Mouse (Mus musculus): ENCODE results near the gene Fam241b. TPM values are rescaled to one million over a fixed set of nuclear protein-coding genes. Genes with fewer than 3 reads are reported as not detected.
"Not testable (repeated sequence)": the region's sequence is repeated elsewhere in the genome, so short reads cannot be mapped to it uniquely, and the experiment has no call there.

Gene Fam241b
- total RNA-seq, 1 experiment from 2014 or later: not detected

GRCm38 (mm10) chr10:62086826-62087225, 56.9 kb downstream of the Fam241b start:
- ATAC-seq (ENCODE audit: extremely low read depth, insufficient number of reproducible peaks, low FRiP score, poor library complexity, severe bottlenecking): no peak

DNA sequence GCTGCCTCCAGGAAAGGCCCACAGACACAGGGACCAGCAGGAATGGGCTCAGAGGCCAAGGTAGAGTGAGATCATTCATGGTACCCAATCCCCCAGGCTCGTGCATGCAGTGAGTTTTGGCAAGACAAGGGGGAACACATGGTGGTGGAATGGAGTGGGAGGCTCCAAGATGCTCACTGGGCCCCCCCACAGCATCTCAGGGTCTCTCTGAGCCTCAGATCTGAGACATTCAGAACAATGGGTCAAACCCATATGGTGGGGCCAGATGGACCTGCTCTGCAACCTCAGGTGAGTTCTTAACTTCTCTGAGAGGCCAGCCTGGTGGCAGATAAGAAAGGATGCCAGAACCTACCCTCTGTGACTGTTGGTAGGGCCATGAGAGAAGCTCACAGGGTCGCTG, 57.7 kb downstream of the Fam241b start:
- no peak for ATAC-seq (ENCODE audit: extremely low read depth, insufficient number of reproducible peaks, low FRiP score, poor library complexity, severe bottlenecking)

DNA sequence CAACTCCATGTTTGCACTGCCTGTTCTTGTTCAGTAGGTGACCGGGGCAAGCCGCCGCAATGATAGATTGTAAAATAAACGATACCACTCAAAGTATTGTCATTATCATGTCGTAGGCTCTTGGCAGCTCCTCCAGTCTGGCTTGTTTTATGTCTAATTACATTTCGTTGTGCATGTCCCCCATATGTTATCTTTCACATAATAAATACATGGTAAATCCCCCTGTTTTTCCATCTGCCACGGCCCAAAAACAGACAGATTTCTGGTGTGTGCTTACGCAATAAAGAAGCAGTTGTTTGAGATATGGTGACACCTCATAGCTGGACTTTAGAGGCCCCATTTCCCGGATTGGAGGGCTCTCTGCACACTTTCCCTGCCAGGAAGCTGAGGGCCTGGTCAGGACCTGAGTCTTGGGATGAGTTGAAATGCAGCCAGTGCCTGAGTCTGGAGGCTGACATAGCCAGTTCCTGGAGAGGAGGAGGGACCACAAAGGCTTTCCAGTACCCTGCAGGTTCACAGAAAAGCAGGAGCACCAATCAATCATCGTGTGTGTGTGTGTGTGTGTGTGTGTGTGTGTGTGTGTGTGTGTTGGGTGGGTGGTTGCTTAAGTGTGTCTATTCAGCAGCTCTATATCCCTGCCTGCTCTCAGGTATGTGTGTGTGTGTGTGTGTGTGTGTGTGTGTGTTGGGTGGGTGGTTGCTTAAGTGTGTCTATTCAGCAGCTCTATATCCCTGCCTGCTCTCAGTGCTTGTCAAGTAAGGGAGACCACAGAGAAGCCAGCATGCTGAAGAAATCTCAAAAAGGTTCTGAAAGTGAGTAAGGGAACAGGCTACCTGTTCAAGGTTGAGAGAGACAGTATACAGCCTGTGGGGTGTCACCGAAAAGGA, 67.2 kb downstream of the Fam241b start:
- no peak for ATAC-seq (ENCODE audit: extremely low read depth, insufficient number of reproducible peaks, low FRiP score, poor library complexity, severe bottlenecking)

- ATAC-seq (ENCODE audit: extremely low read depth, insufficient number of reproducible peaks, low FRiP score, poor library complexity, severe bottlenecking): not testable (repeated sequence)
Observed at GRCm38 (mm10) chr10:62071346-62071745, 72.4 kb downstream of the Fam241b start.

DNA sequence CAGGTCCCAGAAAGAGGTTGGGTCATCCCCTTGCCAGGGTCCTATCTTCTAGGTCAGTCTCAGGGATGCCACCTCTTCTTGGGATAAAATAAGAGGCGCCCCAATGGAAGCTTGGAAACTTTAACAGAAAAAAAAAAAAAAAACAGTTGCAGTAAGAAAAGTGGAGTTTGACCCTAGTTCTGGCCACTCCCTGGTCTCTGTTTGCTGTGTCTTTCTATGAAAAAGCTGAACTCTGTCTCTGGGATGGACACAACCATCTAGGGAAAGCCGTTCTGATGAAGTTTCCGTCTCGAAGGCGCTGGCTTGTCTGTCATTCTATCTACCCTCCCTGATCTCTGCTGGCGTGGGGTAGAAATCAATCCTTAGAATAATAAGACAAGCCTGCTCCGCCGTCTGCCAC, 73.1 kb downstream of the Fam241b start:
- no peak for ATAC-seq (ENCODE audit: extremely low read depth, insufficient number of reproducible peaks, low FRiP score, poor library complexity, severe bottlenecking)

DNA sequence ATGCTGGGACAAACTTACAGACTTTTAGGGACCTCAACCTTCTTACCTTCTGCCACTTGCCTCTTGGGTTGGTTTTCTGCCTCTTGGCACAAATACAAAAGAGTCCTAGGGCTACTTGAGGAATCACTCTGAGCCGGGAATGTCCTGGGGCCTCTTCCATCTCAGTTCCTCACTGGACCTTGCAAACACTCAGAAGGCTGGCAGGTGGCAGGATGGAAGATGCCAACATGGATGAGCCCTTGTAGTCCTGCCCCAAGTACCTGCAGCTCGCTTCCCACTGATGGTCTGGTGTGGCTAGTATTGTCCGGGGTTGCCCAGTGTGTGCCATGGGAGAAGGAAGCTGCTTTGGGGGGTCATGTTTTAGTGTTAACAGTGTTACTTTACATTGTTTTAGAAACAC, 73.8 kb downstream of the Fam241b start:
- no peak for ATAC-seq (ENCODE audit: extremely low read depth, insufficient number of reproducible peaks, low FRiP score, poor library complexity, severe bottlenecking)

DNA sequence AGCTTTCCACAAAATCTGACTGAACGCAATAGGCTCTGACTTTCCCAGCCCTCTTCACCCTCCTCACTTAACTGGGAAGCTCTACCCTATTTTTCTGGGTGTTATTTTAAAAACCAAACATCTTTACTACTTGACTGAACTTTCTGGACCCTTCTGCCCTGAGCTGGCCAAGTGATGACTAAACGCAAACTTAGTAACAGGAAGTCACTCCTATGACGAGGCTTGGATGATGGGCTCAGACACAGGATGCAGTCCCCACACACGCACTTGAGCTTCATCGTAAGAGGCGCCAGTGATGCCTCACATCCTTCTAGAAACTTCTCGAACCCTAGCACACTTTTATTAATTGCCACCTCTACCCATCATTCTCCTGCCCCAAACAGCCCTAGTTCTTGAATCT, 74.3 kb downstream of the Fam241b start:
- no peak for ATAC-seq (ENCODE audit: extremely low read depth, insufficient number of reproducible peaks, low FRiP score, poor library complexity, severe bottlenecking)

DNA sequence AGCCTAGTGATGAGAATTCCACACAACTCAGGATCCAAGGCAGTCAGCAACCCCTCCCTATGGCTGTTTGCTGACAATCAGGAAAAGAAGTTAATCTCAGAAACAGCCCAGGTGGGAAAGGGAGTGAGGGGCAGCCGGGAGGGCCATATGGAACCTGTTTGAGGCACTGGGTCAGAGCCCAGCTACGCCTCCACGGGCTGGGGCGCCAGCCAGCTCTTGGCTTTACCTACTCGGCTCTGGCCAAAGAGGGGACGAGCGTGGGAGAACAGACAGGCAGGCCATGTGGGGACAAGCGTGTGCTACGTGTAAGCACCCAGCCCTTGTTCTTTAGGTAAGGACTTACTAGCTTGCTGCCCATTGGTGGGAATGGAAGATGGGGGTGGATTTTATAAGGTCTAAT, 75.2 kb downstream of the Fam241b start:
- ATAC-seq (ENCODE audit: extremely low read depth, insufficient number of reproducible peaks, low FRiP score, poor library complexity, severe bottlenecking): no peak

DNA sequence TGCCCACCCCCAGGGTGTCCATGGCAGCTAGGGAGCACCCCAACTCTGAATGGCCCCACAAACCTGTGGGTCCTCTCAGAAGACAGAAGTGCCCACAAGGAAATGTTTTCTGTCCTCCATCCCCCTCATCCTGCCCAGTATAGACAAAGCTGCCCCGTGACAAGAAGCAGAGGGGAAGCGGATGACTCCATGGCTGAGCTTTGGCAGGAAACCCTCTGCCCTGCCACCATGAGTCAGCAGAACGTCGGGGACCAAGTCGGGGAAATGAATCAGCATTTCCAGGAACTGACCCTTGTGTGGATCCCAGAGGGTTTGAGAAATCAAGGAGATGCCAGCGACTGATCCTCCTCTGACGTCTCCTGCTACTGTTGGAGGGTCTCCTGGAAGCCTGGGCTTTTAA, 77.5 kb downstream of the Fam241b start:
- no peak for ATAC-seq (ENCODE audit: extremely low read depth, insufficient number of reproducible peaks, low FRiP score, poor library complexity, severe bottlenecking)

GRCm38 (mm10) chr10:62062786-62063185, 80.9 kb downstream of the Fam241b start:
- ATAC-seq (ENCODE audit: extremely low read depth, insufficient number of reproducible peaks, low FRiP score, poor library complexity, severe bottlenecking): no peak

- ATAC-seq (ENCODE audit: extremely low read depth, insufficient number of reproducible peaks, low FRiP score, poor library complexity, severe bottlenecking): no peak
Observed at GRCm38 (mm10) chr10:62060969-62061678, 82.6 kb downstream of the Fam241b start.

- no peak for ATAC-seq (ENCODE audit: extremely low read depth, insufficient number of reproducible peaks, low FRiP score, poor library complexity, severe bottlenecking)
Observed at GRCm38 (mm10) chr10:62060224-62060913, 83.4 kb downstream of the Fam241b start.

GRCm38 (mm10) chr10:62058508-62059375, 85.0 kb downstream of the Fam241b start:
- no peak for ATAC-seq (ENCODE audit: extremely low read depth, insufficient number of reproducible peaks, low FRiP score, poor library complexity, severe bottlenecking)

Other genes starting within 250 kb of the Fam241b start
- not detected in 2 replicates for gene Col13a1, start 164.8 kb downstream of the Fam241b start, total RNA-seq (2017)
- gene Neurog3, start 10.8 kb downstream of the Fam241b start, total RNA-seq (2017): not detected in 2 replicates
- gene Tspan15, start 87.3 kb upstream of the Fam241b start, total RNA-seq (2017): 0.23 TPM in 1 of 2 replicates, not detected in the other
- not detected in 2 replicates for gene Tacr2, start 108.5 kb upstream of the Fam241b start, total RNA-seq (2017)
- gene Hk1, start 236.0 kb upstream of the Fam241b start, total RNA-seq (2017): 37.8 and 43.8 TPM in 2 replicates

Measured in neutrophil, adult 5-6 weeks (primary cell).